Mouse (Mus musculus) Patski (cell line): Measurements from ENCODE around the gene Klhdc7a. TPM values are rescaled to one million over a fixed set of nuclear protein-coding genes. Genes with fewer than 3 reads are reported as not detected.

Source experiments
- ATAC-seq: fragments of 100-300 bp; one replicate; pipeline ENCODE4 v1.8.0; 2021
- CTCF ChIA-PET: fragments of 350-600 bp; sonication (Branson Sonifier 250); formaldehyde crosslinking; loops from one replicate; lab custom pipeline; 2022; ENCODE audit warnings: inconsistent platforms; lab: Charles Lee
- POLR2A ChIA-PET: fragments of 350-600 bp; sonication (Branson Sonifier 250); formaldehyde crosslinking; loops from one replicate; lab custom pipeline; 2022; ENCODE audit warnings: antibody characterized with exemption, inconsistent platforms; lab: Charles Lee
- DNase-seq: peaks from one replicate; pipeline ENCODE4 v3.0.0-alpha.2; 2011; ENCODE audit warnings: low read depth, low spot score
- H3K27me3 ChIP-seq: fragments of 371-371 bp; one replicate; pipeline ENCODE4 v1.5.1; 2021
- CTCF ChIP-seq: fragments of 100-300 bp; IDR thresholded peaks from one replicate; pipeline ENCODE4 v1.5.1; 2021
- in situ Hi-C: fragments of 300-500 bp; cut with MboI; formaldehyde crosslinking; loops from 3 replicates; pipeline ENCODE4 v1.11.1; 2018; ENCODE audit warnings: low pct_unique_long_range_greater_than_20kb, mixed read lengths
- polyA plus RNA-seq: library from polyadenylated mRNA; unstranded; gene quantifications from one replicate; pipeline ENCODE4 v1.2.3, GENCODE M21; 2021

Gene Klhdc7a
- polyA plus RNA-seq, 1 experiment from 2014 or later = 7.7 TPM

GRCm38 (mm10) chr4:139931790-139932510 is 35.9 kb downstream of the Klhdc7a start:
- ATAC-seq (no peak), DNase-seq (no peak)
- ChIA-PET CTCF (no interaction called here), POLR2A (no interaction called here)
- TF ChIP-seq CTCF = no peak
- in situ Hi-C loops = no loop called here
- H3K27me3 ChIP-seq = peaks cover 9% of the 10 kb centered on the region

DNA sequence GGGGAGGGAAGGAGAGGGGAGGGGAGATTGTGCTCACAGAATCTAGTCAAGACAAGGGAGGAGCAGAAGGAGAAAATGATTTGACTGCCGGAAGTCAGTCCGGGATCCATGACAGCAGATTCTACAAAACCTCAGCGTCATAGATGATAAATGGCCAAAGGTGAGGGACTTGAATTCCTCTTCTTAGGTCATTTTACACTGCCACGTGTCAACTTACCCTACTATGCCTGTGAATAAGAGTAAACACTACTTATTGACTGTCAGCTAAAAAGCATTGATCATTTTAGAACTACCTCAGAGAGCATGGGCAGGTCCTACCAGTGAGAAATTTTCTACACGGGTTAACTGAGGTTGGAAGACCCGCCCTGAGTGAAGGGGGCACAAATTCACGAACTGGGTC is 36.9 kb downstream of the Klhdc7a start:
- DNase-seq (no peak), ATAC-seq (no peak)
- CTCF ChIA-PET = no interaction called here
- in situ Hi-C loops = no loop called here
- TF ChIP-seq CTCF = no peak
- POLR2A ChIA-PET = no interaction called here
- H3K27me3 ChIP-seq = peaks cover 15% of the 10 kb centered on the region

- in situ Hi-C loops = no loop called here
- no peak for TF ChIP-seq CTCF
- ATAC-seq (no peak), DNase-seq (no peak)
- peaks cover 7% of the 10 kb centered on the region for H3K27me3 ChIP-seq
- CTCF ChIA-PET = no interaction called here
- POLR2A ChIA-PET = no interaction called here
Observed at GRCm38 (mm10) chr4:139926161-139926561, 41.7 kb downstream of the Klhdc7a start.

GRCm38 (mm10) chr4:139925275-139926160 is 42.3 kb downstream of the Klhdc7a start:
- DNase-seq (no peak), ATAC-seq (no peak)
- H3K27me3 ChIP-seq = peaks cover 6% of the 10 kb centered on the region
- in situ Hi-C loops = no loop called here
- no peak for TF ChIP-seq CTCF
- POLR2A ChIA-PET = no interaction called here
- CTCF ChIA-PET = no interaction called here

DNA sequence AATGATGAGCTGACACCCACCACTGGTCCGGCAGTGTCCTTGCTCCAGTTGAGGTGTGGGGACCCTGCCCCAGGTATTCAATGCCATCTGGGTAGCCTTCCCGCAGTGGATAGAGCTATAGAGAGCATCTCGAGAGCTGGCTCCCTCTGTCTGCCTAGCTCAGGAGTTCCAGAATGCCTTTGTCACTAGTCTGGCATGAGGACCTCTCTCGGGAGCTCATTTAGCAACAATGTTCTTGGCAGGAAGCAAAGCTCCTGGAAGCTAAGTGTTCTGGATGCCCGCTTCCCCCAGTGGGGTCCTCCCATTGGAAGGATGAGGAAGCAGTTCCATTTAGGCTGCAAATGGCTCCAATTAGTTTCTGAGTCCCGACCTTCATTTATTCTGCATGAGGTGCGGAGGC is 51.1 kb downstream of the Klhdc7a start:
- no peak for TF ChIP-seq CTCF
- DNase-seq = no peak
- POLR2A ChIA-PET = no interaction called here
- H3K27me3 ChIP-seq = peaks cover 27% of the 10 kb centered on the region
- ATAC-seq = no peak
- in situ Hi-C loops = no loop called here
- CTCF ChIA-PET = no interaction called here

Other genes with a start within 250 kb of the Klhdc7a start
- not detected for gene Pax7, start 134.5 kb downstream of the Klhdc7a start, polyA plus RNA-seq